Mouse (Mus musculus) lung, postnatal 36 days (tissue): ENCODE measurements around the gene Nfia.

Experiments
- DNase-seq: peaks from one replicate; pipeline ENCODE4 v3.0.0; 2022; ENCODE audit warnings: mixed read lengths

The Nfia gene

DNA sequence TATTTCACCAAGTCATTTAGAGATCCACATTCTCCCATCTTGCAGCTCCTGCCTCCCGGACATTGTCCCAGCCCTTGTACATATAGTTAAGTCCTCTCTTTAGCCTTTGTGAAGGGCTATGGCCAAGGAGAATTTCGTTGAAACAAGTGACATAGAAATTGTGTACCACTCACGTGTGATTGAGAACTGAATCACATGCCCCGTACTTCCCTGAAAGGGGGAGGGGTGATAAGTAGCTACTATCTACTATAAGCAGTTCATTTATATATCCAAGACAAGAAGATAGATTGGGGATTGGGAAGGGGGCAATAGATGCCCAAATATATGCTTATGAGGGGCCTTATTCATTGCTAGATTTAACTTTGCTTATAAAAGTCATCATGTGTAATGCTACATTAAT is 5.5 kb upstream of the Nfia start:
- DNase-seq = no peak

DNA sequence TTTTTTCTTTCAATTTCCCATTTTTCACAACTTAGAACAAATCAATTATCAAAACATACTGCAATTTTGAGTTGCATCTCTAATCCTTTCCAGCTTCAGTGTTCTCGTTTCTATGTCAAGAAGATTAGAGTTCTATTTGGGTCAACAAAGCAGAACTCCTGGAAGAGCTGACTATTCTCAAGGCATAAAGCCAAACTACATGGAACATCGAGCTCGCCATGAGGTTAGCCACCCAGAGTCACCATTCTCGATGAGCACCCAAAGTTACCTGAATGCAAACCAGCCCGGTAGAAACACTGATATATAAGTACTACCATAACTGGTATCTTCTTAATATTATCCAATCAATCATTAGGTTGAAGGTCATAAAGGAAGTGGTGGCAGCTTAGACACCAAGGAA is 5.0 kb upstream of the Nfia start:
- no peak for DNase-seq

DNA sequence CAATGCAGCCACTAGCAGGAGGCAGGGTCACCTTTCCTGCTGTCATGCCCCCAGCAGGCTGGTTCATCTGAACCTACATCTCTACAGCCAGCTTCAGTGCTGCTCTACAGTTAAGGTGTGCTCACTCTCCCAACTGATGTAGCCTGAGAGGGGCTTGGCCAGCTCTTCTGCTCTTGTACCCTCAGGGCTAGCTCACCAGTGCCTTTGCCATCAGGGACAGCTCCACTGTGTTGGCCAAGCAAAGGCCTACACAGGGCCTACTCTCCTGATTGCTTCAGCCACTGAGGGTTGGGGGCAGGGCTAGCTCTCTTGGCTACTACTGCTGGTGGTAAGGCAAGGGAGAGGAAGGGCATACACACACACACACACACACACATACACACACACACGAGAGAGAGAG is 2.7 kb upstream of the Nfia start:
- DNase-seq = no peak

DNA sequence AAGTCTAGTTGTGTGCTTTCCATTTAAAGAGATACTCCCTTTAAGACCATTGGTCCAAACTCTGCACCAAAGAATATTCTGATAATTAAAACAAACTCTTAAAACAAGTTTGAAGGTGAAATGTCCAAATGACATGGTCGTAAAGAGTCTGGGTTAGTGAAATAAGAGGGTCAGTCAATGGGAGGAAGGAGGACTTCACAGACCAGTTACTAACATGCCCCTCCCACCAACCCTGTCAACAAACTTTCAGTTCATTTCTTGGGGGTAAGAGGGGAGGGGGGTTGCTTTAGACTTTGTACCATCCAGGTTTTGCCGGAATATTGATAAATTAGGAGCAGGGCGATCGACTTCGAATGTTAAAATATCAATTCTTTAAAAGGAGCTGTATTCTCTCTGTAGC is 1.1 kb upstream of the Nfia start:
- no peak for DNase-seq

DNA sequence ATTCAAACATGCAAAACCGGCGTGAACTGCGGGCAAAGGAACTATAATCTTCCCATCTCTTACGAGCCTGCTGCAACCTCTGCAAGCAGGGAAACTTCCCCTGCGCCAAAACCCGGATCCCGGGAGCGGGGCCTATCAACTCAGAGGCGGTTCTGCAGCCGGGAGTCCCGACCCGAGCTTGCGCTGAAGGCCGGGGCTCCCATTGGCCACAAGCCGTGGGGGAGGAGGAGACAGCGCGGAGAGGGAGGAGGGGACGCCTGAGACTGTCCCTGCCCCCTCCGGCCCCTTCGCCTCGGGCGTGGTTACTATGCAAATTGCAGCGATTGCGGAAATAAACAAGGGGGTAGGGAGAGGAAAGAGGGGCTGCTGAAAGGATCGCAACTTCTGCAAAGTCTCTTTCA is 450 bp upstream of the Nfia start:
- peak; percentile 99 for DNase-seq

DNA sequence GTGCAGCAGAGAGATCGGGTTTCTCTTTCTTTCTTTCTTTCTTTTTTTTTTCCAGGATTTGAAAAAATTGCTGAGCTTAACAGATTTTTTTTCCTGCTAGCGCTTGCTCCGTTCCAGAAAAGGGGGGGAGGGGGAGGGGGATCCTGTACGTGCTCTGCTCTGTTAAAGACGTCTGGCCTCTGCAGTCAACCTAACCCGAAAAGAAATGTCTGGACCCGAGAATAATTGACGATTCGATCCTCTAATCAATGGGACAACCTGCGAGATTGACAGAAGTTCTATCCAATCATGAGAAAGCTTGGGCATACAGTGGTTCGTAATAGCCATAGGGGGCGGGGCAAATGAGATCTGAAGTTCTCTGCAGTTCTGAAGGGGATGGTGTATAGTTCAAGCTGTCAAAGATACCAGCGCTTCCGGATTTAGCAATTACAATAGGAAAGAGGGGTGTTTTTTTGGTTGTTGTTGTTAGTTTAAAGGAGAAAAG is 618 bp downstream of the Nfia start:
- peak; percentile 99 for DNase-seq

DNA sequence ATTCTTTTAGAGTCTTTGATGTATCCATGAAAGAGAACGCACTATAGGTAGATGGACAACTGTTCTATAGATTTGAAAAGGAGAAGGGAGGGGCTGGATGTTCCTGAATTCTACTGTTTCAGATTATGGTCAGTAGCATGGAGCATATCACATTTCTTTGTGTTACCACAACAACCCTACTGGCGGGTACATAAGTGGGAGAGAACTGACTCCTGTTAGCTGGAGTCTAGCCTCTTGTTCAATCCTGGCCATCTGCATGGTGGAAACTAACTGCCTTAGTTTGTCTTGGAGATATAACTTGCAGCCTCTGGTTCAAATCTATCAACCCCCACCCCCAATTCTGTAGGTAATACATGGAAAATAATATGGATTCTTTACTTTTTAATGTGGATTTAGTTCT is 1.3 kb downstream of the Nfia start:
- DNase-seq = no peak

DNA sequence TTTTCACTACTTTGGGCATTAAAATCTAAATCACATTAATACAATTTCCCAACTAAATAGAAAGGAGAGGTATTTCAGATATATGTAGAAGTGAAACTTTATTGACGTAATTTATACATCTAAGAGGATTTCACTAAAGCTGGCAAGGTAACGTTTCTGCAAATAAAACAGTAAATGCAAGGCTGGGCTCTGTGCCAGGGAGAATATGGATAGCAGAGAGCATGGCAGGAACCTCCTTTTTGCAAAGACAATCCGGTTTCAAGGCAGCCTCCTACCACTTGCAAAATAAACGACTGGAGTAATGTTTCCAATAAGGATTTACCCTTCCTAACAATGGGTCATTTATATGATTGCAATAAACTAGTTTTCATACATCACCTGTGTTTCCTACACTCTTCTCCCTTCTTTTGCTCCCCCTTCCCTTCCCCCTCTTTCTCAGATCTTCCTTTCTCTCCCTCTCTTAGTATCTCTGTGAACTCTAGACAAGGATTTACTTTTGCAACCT is 2.0 kb downstream of the Nfia start:
- DNase-seq = no peak

DNA sequence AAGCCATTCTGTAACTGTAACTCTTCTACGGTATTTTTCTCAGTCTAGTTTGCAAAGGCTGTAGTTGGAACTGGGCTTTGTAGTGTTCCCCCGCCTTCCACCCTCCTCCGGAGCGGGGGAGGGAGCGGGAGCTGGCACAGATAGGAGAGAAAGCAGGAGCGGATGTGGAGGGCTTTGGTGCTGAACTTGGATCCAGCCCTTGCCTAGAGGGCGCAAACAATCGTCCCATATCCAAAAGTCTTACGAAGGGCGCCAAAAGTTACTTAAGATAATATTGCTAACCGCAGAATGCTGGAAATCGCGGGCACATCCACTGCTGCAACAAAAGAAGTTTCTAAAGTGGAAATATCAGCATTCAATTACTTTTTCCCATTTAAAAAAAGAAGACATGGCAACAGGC is 2.5 kb downstream of the Nfia start:
- peak; percentile 85 for DNase-seq

DNA sequence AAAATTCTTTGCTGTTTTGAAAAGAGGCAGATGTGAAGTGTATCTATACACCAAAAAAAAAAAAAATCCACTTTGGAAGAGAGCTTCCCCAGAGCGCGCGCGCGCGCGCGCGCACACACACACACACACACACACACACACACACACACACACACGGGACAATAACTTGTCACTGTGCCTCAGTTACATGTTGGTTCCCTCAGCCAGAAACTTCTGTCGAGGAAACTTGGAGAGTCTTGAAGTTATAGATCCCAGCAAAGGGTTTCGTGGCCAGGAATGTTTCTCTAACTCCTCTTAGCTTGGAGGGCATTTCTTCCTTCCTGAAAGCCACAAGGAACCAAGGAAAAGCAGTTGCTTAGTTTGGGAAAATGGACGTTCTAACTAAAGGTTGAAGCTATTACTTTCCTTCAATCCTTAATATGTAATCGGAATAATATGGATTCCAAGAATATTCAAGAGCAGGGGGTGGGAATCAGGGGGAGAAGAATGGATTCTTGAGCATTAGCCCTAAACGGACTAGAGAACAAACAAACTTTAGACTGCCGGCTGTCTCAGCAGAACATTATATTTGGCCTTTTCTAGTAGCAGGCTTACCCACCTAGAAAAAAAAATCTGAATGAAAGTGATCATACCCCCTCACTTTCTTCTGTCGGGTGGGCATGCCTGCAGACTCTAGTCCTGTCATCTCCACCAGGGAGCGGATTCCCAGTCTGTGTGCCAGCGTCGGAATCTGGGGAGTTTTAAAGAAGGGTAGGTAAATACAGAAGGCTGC is 3.1 kb downstream of the Nfia start:
- DNase-seq = no peak

DNA sequence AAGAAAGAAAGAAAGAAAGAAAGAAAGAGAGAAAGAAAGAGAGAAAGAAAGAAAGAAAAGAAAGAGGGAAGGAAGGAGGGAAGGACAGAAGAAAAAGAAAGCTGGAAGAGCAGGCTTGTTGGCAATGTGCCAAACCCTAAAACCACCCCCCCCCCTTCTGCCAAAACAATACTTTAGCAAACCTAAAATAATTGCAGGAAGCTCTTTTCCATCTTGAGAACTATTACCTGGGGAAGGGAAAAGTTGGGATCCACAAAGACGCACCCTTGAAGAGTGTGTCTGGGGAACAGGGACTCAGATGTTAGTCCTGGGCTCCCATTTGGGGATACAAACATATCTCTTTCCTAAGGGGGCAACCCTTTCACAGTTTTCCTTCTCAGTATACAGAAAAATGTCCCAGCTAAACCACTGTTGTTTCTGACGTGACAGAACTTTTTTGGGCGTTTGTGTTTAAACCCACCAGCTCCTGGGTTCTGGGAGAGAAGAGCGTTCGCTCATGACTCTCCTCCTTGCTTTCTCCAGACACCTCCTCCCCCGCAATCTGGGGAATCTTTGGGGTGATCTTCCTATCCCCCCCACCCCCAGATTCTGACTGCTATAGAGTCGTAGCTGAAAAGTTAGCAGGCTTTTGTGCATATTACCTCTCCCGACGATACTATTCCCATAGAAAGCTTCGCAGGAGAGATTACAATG is 4.0 kb downstream of the Nfia start:
- DNase-seq = no peak

DNA sequence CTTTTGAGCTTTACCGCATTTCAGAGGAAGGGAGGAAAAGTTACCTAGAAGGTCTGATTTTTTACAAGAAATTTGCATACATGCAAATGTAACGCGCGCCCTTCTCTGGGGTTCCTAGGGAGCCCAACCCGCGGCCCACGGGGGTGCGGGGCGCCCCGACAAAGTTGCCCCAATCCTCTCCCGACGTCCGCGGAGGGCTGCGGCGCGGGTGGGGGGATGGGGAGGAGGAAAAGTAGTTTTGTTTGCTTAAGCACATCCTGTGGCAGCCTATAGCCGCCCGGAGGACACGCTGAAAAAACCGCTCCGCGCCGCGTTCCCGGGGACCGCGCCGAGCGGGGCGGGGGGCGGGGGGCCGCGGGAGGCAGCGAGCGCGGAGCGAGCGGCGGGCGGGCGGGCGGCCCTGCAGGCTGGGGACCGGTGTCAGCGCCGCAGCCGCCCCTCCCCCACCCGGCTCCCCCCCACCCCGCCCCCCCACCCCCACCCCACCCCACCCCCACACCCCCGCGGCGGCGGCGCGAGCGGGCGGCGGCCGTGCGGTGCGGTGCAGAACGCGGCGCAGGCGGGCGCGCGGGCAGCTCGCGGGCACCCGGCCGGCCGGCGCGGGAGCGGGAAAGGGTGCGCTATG is 4.7 kb downstream of the Nfia start:
- DNase-seq = peak; percentile 53

DNA sequence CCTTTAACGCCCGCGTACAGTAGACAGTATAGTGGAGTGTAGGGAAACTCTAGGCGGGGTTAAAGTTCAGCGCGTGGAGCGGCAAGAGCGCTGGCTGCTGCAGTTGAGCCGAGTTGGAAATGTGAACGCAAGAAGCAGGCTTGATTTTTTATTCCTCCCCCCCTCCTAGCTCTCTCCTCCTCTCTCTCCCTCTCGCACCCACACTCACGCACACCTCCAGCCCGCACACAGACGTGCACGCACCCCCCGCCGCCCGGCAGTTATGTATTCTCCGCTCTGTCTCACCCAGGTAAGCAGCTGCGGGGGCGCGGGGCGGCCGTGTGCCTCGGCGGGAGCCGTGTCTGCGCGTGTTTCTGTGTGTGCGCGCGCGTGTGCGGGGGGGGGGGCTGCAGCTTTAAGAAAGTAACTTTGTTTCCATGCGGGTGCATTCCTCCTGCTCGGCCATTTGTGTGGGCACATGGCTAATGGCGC is 5.2 kb downstream of the Nfia start, which contains the start of gene E130114P18Rik:
TSS of gene E130114P18Rik (minus strand) at position 373 of the 471 bp plus-strand sequence.
- peak; percentile 76 for DNase-seq

DNA sequence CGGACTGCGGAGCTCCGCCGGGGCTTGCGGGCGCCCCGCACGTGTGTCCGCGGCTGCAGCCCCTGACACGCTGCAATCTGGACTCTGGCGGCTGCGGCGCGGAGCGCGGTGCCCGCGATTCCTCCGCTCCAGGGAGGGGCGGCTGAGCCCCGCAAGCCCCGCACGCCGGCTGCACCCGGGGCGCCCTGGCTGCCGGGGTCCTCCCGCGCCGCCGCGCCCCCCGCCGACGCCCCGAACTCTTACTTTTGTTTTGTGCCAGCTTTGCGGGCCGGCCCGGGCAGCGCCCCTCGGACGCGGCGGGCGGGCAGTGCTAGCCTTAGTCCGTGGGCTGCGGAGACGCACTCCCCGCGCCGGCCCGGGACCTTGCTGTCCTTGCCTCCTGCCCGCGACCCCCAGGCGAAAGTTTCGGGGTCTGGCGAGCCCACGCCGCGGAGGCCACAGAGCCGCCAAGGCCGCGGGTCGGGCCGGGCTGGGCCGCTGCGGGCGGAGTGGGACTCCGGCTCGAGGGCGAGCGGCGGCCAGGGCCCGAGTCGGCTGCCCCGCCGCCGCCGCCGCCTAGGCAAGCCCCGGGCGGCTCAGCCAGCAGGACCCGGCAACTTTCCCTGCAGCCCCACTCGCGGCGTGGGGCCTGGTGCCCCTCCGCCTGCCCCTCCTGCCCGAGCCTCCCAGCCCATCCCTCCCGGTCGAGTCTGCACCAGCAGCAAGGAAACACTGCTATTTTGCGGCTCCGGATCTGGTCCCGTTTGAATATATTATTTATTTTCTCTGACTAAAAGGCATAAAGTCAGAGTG is 5.9 kb downstream of the Nfia start:
- DNase-seq = no peak

DNA sequence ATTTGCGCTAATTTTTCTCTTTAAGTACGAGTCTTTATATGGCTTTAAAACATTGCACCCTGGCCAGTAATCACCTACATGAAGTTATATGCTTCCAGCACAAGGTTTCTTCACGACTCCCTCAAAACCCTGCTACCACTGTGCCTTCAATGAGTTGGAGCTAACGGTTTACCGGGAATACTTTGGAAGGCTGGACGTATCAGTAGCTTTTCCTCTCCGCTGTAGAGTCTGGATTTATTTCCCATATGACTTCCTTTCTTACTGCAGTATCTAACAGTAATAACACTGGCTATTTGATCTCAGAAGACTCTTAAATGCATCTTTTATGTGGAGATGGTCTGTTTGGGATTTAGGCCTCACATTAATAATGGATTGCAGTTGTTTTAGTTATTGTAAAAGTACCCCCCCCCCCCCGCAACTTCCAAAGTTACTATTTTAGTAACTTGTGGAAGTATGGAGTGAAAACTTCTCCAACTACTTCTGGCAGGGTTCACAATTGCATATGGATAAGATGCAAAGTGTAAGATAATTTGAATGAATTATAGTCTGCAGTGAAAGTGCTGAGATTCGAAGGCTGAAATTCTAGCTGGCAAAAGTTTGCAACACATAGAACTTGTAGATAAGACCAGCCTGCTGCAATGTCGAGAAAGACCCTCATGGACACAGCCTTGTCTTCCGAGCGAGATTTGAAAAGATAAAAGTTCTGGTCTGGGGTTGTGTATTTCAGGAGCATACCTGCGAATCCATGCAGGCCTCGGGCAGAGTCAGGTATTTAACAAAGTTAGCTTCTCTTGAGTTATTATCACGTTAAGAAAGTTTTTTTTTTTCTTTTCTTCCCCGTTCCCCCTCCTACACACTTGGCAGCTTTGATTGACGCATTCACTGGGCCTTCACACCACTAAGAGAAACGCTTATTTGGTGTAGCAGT is 6.7 kb downstream of the Nfia start:
- no peak for DNase-seq

DNA sequence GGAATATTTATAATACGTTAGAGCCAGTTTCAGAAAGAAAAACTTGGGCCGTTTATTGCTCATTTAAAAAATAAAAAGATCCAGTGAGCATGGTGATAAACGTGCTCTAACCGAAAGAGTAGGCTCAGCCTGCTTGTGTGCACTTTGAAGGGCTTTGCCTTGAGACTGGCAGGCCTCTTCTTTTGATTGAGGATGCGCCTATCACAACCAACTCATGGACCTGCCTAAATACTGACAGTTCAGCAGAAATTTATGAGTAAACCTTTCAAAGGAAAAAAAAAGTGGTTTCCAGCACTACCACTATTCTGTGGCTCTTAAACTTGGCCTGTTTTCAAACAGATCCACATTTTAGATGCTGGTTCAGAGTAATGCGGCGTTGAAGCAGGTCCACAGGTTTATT is 7.5 kb downstream of the Nfia start:
- DNase-seq = no peak

DNA sequence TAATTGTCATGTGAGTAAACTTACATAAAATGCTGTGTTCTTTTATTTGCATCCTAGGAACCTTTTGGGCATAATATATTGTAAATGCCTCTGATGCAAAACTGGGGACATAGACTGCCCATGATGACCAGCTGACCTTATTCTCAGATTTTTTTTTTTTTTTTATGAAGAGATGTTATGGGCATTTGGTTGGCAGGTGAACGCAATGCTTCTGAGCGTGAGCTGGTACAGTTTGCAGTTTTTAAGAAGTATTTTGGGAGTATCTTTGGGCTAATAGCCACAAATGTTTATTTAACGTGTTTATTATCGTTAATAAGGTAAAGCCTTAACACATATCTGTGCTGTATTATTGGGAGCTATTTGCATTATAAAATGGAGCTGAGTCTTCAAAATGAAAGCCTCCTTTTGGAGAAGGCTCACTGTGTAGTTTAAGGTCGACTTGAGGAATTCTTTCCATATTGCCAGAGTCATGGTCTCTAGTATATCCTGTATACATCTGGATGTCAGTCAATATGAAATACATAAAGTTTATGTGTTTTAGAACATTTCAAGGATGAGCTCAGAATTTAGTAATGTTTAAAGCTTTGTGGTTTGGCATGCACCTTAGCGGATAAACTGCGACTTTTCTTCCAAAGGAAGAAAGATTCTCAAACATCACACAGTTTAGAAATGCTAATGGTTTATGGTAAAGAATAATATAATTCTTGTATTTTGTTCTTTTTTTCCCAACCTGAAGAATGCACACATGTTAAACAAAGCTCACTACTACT is 8.3 kb downstream of the Nfia start:
- DNase-seq = no peak

DNA sequence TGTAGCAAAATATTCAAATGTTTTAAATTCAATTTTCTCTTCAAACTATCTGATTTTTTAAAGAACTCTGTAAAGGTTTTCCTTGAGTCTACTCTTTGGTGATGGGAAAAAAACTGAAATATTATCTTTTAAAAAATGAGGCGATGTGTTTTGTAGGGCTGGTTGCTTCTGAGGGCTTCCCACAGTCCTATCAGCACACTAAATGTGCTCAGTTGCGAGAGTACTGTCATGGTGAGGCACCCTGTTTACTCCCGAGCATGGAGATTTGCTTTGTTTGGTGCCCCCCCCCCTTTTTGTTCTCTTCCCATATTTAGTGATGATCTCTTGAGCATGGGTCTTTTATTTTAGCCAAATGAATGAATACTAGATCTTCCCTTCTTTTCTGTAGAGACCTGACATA is 9.5 kb downstream of the Nfia start:
- no peak for DNase-seq

DNA sequence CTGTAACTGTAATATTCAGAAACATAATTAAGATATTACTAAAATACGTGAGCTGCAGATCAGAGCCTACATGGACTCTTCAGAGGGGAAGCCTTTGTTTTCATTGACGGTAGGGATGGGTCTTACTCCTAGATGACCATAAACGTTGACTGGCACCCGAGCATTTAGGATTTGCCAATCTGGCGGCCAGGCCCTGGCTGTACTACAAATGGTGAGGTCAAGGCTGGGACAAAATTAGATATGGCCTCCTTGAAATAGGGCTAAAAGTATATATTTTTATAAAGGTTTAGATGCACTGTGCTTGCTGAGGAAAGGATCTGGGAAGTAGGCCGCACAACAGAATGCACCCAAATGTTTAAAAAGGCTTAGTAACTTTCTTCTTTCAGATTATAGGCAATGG is 10.0 kb downstream of the Nfia start:
- no peak for DNase-seq

DNA sequence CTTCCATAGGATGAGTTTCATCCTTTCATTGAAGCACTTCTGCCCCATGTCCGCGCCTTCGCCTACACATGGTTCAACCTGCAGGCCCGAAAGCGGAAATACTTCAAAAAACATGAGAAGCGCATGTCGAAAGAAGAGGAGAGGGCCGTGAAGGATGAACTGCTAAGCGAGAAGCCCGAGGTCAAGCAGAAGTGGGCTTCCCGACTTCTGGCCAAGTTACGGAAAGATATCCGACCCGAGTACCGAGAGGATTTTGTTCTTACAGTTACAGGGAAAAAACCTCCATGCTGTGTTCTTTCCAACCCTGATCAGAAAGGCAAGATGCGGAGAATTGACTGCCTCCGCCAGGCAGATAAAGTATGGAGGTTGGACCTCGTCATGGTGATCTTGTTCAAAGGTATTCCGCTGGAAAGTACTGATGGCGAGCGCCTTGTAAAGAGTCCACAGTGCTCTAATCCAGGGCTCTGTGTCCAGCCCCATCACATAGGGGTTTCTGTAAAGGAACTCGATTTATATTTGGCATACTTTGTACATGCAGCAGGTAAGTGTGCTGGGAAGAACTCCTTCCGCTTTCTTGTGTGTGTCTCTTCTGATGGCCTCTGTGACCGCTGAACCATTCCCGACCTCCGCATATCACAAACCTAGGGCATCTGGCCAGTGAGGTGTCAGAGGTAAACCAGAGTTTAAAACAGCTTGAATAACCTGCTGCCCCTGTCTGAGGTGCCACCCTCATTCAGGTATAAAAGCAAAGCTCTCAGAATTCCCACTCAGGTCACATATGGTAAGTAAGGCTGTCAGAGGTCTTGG is 10.7 kb downstream of the Nfia start:
- DNase-seq = no peak
